Mouse (Mus musculus): ENCODE measurements around the gene Bckdk. TPM values are rescaled to one million over a fixed set of nuclear protein-coding genes. Genes with fewer than 3 reads are reported as not detected.
"Not testable (repeated sequence)": the region's sequence is repeated elsewhere in the genome, so short reads cannot be mapped to it uniquely, and the experiment has no call there.

Bckdk gene
- polyA plus RNA-seq (2017; shearing (Covaris generic)) = 100 to 1,000 TPM in 1 of 2 experiments, 10 to 100 TPM in 1; 59.0 to 108 TPM

DNA sequence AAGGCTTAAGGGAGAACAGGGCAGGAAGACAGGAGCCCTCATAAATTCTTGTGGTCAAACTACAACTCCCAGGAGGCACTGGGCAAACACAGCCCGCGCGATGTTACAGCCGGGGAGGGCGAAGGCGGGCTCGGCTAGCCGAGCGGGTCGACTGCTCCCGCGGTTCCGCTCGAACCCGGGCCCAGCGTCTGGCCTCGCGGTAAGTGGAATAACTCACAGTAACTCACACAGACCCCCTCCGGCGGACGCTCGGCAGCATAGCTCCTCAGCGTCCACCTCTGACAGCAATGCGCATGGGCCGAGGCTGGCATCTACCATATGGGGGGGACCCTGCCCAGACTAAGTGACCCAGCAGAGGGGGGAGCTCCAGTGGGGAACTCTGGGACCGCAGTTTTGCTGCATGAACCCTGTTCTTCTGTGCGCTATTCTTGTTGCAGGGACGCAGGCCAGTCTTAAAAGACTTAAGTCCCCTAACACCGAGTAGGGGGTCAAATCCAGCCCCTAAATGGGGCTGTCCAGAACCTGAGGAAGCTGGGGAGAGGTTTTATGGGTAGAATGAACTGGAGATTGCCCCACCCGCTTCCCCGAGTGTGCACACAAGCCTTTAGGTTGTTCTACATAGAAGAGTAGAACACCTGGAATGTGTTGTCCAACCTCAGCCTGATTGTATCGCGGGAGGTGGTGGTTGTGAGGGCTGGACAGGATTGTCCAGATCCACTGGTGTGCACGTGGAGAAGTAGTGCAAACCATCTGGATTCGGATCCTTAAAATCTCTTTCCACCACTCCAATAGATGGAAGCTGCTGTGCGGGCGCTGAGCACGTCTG lies at the start of gene Bckdk:
Gene Bckdk (plus strand): TSS at position 112 of the 826 bp plus-strand sequence.
- peak; percentile 97 for ATAC-seq

DNA sequence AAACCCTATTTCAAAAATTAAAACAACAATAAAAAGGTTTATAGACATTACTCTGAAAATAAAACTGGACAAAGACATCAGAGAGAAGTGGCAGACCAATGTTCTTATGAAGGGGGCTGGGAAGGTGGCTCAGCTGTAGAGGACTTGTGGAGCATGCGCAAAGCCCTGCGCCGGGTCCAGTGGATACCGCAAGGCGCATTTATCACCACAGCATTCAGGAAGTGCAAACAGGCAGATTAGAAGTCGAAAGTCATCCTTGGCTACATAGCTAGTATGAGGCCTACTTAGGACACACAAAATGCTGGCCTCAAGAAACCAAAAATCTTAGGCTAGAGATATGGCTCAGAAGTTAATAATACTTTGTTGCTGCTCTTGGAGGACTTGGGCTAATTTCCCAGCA lies 45.6 kb upstream of the Bckdk start:
- no peak for ATAC-seq

DNA sequence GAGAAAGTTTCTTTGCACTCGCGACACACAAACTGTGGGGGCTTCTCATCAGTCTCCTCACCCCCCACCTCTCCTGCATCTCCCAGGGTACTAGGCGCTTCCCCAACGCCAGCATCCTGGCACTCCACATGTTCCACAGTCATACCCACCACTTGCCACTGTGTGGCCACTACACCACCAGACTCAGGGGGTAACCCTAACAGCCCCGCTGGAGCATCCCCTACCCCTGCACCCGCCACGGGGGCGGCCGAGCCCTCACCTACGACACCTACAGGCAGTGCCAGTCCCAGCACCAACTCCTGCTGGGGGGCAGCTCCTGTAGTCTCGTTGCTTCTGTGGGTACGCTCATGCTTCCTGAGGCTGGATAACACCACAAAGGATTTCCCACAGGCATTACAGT lies 37.4 kb upstream of the Bckdk start:
- no peak for ATAC-seq

DNA sequence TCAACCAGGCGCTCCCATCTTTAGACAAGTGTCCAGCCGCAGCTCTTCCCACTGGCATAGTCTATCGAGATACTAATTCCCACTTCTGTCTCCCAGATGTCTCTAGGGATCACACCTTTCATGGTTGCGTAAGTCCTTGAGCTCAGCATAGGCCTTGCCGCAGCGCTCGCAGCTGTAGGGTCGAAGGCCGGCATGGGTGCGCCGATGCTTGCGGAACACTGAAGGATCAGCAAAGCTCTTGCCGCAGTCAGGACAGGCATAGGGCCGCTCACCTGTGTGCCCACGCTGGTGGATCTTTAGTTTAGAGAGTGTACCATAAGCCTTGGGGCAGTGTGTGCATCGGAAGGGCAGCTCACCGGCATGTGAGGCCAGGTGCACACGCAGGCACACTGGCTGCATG lies 36.2 kb upstream of the Bckdk start:
- no peak for ATAC-seq

DNA sequence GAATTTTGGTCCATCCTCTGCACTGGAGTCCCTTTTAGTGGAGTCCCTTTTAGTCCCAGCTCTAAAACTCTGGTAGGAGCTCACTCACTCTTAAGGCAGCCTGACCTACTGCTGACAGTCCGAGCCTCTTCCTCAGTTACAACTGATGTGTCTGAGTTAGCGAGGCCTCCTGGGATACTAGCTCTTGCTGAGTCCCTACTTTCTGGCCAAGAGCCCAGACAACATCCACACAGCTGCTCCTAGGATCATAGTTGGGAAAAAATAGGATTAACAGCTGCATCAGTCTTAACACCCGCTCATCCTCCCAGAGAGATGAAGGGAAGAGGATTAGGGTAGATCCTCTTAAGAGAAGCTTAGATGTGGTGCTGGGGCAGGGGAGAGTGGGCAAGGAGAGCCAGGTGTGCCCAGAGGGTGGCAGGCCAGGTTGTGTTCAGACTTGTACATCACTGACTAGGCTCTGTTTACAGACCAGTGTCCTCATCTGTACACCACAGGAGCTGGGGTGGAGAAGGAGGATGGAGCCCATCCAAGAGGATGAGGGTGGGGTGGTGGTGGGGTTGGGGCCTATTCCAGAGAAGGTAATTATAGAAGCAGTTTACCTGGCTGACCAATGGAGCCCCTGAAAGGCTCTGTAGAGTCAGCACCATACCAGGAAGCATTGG lies 34.6 kb upstream of the Bckdk start:
- no peak for ATAC-seq

DNA sequence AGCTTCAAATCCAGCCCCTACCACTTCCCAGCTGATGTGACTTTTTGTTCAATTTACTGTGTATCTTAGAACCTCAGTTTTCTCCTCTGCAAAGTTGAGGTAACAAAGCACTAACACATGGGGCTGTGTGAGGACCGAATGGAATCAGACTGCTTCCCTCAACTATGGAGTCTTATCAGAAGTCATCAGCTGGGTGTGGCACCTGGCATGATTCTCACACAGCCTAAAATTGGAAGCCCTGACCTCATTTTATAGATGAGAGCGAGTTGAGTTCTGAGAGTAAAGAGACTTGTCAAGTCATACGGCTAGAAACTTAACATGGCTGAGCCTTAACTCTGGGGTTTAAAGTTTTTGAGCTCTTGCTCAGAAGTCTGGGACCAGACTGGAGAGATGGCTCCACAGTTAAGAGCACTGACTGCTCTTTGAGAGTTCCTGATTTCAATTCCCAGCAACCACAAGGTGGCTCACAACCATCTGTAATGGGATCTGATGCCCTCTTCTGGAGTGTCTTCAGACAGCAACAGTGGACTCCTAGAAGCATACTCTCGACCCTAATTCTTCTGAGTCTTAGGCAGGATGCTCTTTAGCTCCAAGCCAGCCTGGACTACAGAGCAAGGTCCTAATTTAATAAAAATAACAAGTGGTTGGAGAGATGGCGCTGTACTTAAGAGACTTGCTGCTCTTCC lies 33.6 kb upstream of the Bckdk start:
- ATAC-seq = no peak

DNA sequence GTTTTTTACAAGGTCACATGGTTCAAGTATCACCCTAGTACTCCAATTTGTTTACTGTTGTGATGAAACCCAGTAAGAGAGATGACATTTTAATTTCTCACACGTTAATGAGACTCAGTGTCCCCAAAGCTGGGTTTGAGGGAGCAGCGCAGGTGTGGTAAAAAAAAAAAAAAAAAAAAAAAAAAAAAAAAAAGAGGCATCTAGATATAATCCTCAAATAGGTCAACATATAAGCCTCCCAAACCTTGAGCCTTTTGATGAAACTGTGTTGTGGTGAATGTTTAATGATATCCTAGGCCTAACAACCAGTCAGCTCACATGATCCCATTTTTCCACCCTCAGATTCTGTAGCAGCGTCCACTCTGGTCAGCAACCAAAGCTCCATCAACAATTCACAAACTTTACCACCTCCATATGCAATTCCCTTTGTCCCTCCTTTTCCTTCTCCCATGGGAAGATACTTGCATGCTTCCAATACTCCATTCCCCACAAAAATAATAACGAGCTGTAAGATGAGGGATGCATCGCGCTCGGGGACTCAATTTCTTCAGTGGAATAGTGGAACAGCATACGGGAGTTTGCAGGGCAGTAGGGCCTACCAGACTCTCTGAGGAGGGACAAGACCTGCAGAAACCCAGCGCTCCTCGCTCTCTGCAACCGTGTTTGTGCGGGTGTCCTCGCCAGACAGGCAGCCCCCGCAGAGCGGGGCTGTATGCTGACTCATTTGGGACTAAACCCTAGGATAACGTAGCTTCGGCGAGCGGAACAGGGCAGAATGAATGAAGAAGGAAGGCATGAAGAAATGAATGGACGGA lies 28.9 kb upstream of the Bckdk start:
- peak; percentile 5 for ATAC-seq

DNA sequence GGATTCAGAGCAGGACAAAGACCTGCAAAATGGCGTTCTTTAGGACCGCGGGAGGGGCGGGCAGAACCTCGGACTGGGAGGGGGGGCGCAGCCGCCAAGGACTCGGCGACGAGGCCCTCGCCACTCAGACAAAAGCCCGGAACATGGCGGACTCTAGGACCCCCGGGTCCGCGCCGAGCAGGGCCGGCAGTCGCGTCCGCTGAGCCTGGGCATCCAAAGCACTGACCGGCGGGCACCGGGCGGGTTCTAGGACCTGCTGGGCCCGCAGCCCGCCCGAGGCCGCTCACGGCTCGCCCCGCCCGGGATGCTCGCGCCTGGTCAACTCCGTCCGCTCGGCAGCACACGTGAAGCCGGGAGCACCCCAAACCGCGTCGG lies 28.3 kb upstream of the Bckdk start:
- peak; percentile 73 for ATAC-seq

DNA sequence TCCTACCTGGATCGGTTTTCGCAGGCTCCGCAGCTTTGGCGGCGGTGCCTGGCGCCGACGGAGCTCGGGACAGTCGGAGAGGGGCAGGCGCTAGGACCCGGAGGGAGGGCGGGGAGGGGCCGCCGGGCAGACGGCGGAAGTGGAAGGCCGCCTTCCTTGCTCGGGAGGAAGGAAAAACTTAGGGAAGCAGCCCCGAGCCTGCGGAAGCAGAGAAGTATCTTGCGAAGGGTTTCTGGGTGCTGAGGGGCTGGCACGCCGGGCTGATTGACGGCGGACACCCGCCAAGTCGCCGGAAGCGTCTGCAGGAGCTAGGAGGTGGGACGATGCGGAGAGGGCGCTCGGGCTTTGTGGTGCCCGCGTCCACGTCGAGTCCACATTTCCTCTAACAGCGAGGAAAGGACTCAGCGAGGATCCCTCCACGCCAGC lies 27.8 kb upstream of the Bckdk start, which contains the start of gene Zfp646:
Gene Zfp646 (plus strand): TSS at position 181 of the 426 bp plus-strand sequence.
- ATAC-seq = peak; percentile 58

DNA sequence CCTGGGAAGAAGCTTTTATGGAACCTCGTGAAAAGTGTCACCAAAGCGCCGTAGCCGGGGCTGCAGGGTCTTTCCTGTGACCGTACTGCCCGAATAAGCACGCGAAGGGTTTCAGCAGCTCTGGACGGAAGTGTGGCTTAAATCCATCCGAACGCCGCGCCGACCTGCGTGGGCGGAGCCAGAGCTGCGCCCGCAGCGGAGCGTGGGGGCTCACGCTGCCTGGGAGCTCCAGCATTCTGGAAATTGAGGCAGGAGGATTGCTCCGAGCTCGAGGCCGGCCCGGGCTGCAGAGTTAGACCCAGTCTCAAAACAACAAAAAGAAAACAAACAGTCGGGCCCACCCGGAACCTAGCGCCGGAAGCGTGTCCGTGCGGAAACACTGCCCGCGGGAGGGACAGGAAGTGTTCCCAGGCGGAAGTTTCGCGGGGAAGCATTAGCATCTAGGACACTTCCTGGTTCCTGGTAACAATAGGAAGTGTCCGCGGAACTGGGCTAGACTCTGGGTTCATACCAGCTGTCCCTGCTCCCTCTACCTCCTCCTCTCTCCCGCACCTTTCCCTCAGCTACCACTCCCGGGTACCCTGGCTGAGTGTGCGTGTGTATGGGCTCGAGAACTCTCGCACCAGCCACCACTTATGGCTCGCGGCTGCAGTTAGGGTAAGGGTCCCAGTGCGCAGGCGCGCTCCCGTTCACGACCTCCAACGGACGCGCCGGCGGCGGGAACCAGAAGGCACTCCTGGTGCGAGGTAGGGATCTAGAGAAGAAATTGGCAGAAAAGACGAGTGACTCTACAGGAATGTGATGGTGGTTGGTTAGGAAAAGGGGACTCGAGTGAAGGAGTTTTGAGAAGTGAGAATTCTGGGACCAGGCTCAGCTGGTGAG lies 27.2 kb upstream of the Bckdk start, which contains the start of gene Zfp668:
Gene Zfp668 (minus strand): TSS at position 362 of the 882 bp plus-strand sequence.
- ATAC-seq = peak; percentile 55

DNA sequence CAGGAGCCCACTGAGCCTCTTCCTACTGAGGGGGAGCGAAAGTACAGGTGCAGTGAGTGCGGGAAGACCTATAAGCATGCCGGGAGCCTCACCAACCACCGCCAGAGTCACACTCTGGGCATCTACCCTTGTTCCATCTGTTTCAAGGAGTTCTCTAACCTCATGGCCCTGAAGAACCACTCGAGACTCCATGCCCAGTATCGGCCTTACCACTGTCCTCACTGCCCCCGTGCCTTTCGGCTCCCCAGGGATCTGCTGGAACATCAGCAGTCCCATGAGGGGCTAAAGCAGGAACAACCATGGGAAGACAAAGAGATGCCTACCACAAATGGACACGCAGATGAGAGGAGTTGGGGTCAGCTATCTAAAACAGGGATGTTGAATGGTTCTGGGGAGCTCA lies 24.6 kb upstream of the Bckdk start:
- ATAC-seq = no peak

DNA sequence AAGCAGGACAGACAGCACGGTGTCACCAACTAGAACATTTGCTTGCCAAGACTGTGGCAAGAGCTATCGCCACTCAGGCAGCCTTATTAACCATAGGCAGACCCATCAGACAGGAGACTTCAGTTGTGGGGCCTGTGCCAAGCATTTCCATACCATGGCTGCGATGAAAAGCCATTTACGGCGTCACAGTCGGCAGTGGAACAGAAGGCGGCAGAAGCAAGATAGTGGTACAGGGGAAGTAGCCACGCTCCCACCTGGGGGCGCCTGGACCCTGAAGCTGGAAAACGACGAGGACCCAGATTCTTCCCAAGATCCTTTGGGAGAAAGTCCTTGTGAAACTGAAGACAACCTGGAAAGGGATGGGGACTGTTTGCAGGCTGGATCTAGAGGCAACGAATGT lies 23.5 kb upstream of the Bckdk start:
- ATAC-seq = no peak

DNA sequence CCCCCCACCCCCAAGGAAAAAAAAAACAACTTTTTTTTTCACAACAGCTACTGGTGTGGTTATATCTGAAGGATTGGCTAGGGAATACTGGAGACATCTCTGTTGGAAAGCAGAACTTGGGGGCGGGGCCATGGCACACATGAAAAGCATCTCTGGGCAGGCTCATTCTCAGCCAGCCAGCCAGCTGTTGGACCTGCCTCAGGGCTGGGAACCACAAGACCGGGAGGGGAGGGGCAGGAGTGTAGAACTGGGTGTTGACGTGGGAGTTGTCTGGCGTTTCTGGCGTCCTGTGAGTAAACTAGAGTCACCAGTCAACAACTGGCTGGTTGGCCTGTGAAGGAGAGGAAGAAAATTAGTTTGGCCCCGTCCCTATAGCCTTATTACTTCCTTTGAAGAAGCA lies 17.9 kb upstream of the Bckdk start:
- ATAC-seq = no peak

DNA sequence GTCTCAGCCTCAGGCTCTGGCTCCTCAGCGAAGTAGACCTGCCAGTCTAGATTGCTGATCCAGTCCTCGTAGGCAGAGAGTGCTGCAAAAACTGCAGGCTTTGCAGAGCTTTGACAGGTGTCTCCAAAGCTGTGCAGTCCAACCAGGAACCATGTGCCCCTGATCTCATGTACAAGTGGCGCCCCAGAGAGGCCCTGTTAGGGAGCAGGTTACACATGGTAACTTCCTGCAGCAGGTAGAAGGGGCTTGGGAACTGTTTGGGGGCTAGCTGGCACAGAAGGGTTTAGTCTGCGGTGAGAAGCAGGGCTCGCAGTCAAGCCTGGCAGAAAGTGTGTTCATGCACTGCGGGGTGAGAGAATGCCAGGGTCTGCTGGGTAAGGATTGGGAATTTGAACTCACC lies 17.3 kb upstream of the Bckdk start:
- ATAC-seq = no peak

DNA sequence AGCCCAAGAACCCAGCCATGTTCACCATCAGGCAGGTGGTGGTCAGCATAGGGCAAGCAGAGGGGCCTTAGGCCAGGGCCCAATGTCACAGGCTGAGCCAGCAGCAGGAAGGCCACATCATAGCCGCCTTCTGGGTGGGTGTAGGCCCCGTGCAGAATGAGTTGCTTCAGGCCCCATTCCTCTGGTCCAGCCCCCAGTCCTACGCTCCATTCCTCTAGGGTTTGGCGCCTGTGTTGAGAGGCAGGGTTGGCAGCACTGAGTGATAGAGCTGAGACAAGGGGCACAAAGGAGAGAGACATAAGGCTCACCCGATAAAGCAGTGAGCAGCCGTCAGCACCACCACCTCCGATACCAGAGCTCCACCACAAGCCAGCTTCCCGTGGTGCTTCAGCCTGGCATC lies 16.7 kb upstream of the Bckdk start:
- no peak for ATAC-seq

DNA sequence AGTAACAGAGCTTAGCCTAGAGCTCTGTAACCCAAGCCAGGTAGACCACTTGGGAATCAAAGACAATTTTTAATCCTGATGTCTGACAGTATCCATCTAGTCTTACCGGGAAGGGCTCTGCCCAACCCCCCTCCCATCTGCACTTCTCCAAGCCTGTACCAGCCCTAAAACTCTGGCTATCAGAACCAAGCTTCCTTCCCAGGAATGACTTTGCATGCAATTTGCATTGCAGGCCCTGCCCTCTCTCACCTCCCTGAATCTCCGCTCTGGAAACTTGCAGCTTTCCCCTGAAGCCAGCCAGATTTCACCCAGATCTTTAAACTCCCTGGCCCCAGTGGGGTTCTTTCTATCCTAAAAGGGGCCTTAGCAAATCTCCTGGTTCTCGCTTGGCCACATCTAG lies 16.1 kb upstream of the Bckdk start:
- ATAC-seq = no peak

DNA sequence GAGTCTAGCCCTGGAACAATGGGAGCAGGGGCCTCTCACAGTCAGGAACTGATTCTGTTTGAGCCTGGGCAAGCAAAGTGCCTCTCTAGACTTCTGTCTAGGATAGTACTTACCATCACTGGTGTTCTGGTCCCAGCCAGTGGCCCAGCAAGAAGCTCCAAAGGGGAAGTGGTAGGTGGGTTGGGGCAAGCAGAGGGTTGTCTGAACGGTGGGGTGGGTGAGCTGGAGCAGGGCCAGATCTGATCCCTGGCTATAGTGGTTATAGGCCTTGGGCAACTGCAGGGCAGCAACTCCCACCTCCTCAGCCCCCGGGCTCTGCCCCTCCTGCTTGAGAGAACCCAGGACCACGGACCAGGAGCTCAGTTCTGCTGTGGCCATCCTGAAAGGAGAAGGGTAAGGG lies 15.1 kb upstream of the Bckdk start:
- ATAC-seq = no peak

DNA sequence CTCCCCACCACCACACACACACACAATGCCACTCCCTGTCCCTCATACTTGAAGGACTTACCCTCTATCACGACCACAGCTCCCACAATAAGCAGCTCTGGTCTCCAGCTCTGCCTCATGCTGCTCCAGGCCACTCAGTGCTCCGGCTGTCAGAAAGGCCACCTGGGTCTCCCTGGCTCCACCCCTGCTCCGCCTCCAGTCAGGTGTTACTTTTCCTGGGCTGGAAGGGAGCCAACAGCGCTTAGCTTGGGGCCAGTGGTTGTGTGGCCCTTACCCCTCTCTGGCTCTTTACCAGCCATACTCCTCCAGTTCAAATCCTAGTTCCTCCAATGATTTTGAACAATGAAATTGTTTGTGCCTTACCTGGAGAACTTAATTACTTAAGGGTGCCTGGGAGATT lies 13.1 kb upstream of the Bckdk start, which contains the start of gene Prss53:
Gene Prss53 (minus strand): TSS at position 173 of the 400 bp plus-strand sequence.
- no peak for ATAC-seq

DNA sequence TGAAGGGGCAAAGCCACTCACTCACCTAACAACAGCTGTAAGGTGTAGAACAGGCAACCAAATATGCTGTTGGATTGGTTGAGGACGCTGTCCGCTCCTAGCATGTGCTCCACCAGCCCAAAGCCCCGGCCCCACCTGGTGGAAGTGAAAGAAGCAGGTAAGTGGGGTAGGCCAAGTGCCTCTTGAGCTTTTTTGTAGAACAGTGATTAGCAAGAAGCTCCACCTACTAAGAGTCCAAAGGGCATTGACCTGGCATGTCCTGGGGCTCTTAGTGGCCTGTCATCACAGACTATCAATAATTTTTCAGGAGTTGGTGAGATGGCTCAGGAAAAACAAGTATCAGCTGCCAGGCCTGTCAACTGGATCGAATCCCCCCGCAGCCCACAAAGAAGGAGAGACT lies 9.4 kb upstream of the Bckdk start:
- ATAC-seq = no peak

DNA sequence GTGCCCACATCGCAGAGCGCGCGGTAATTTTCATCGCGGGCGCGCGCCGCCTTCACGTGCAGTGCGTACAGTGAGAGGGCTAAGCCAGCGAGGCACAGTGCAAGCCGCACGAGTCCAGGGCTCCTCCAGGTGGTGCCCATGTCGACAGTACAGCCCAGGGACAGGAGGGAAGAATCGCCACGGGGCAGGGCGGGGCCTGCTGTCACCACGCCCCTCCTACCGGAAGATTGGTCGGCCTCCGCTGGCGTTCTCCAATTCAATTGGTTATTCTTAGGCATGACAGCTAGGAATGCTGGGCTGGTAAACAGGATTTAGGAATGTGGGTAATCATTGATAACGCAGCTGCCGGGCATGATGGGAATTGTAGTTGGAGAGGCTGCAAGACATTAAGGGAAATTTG lies 8.4 kb upstream of the Bckdk start, which contains the start of the genes Gm21974 and Vkorc1:
Gene Gm21974 (minus strand): TSS at position 13 of the 400 bp plus-strand sequence.
Gene Vkorc1 (minus strand): TSS at position 176 of the 400 bp plus-strand sequence.
- peak; percentile 95 for ATAC-seq

DNA sequence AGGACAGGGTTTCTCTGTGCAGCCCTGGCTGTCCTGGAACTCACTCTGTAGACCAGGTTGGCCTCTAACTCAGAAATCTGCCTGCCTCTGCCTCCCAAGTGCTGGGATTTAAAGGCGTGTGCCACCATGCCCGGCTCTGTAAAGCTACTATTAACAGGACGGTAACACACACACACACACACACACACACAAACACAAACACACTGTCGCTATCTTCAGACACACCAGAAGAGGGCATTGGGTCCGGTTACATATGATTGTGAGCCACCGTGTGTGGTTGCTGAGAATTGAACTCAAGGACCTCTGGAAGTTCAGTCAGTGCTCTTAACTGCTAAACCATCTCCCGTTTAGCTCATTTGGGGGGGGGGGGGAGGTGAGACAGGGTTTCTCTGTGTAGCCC lies 8.0 kb upstream of the Bckdk start:
- ATAC-seq = not testable (repeated sequence)
